Mouse (Mus musculus) midbrain, embryonic 14.5 days (tissue): ENCODE results near the gene Asf1a. TPM values are rescaled to one million over a fixed set of nuclear protein-coding genes. Genes with fewer than 3 reads are reported as not detected.

ENCODE experiments used
- polyA plus RNA-seq: library from polyadenylated mRNA; unstranded; fragments of >200 nt; fragmentation: Nextera tagmentation; extraction: Ambion mirVana; gene quantifications from 2 replicates; pipeline ENCODE4 v1.2.1, GENCODE M21; 2014

Gene Asf1a
- polyA plus RNA-seq, 1 experiment from 2014 or later: 92.6 TPM

Other genes starting within 250 kb of the Asf1a start
- gene Cep85l, start 216.8 kb upstream of the Asf1a start, polyA plus RNA-seq: 8.0 and 8.3 TPM in 2 replicates
- gene Mcm9, start 33.7 kb downstream of the Asf1a start, polyA plus RNA-seq: 7.6 and 7.7 TPM in 2 replicates
- gene Fam184a, start 154.4 kb downstream of the Asf1a start, polyA plus RNA-seq: 13.6 and 16.7 TPM in 2 replicates